Mouse (Mus musculus) lung, postnatal 0 days (tissue): Measurements from ENCODE around the gene Gatad2a.

Experiments
- CTCF ChIP-seq: IDR thresholded peaks from 2 replicates; pipeline ENCODE4 v1.5.1; 2016; ENCODE audit warnings: antibody characterized with exemption, mild to moderate bottlenecking
- EP300 ChIP-seq: IDR thresholded peaks from 2 replicates; pipeline ENCODE4 v1.6.1; 2016; ENCODE audit warnings: antibody characterized with exemption, mild to moderate bottlenecking, control low read depth

DNA sequence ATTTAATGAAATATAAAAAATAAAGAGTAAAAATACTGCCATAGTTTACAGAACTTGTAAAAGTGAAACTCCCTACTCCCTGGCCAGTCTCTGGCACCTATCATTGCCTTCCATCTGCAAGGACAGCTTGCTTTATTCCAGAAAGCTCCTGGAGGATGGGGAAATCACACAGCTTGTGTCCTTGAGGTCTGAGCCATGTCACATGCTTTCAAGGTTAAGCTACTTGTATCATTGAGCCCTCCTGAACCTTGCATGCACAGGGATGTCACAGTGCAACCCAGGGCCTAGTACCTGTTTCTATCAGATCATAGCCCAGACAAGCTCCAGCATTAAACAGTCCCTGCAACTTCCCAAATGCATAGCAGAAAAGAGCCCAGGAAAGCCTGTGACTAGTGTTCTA is 36.9 kb downstream of the Gatad2a start:
- TF ChIP-seq CTCF (no peak), EP300 (no peak)
